Mouse (Mus musculus) intestine, embryonic 16.5 days (tissue): ENCODE results near the gene Abhd11. TPM values are rescaled to one million over a fixed set of nuclear protein-coding genes. Genes with fewer than 3 reads are reported as not detected.
A peak's percentile ranks its signal among the peaks of the same experiment; 100 is the strongest.

Source experiments
- ATAC-seq: fragments of 200-750 bp; cut with Nextera tagmentation; 2 replicates; pipeline ENCODE4 v1.8.0; 2017; ENCODE audit warnings: moderate TSS enrichment, moderate library complexity
- H3K27ac ChIP-seq: fragments of 300-500 bp; sonication (generic); 2 replicates; pipeline ENCODE4 v1.5.1; 2014; ENCODE audit warnings: mild to moderate bottlenecking, low read length
- H3K27me3 ChIP-seq: fragments of 300-500 bp; sonication (generic); replicated peaks from 2 replicates; pipeline ENCODE4 v1.6.1; 2014; ENCODE audit warnings: low read length, control low read depth, mixed read lengths; ENCODE audit not compliant: control insufficient read depth, insufficient read depth
- H3K36me3 ChIP-seq: fragments of 300-500 bp; sonication (generic); 2 replicates; pipeline ENCODE4 v1.6.1; 2014; ENCODE audit warnings: low read length, control low read depth; ENCODE audit not compliant: control insufficient read depth, insufficient read depth
- H3K4me1 ChIP-seq: fragments of 300-500 bp; sonication (generic); 2 replicates; pipeline ENCODE4 v1.6.1; 2014; ENCODE audit warnings: low read length, control low read depth, mixed read lengths; ENCODE audit not compliant: control insufficient read depth, insufficient read depth
- H3K4me2 ChIP-seq: fragments of 300-500 bp; sonication (generic); 2 replicates; pipeline ENCODE4 v1.6.1; 2014; ENCODE audit warnings: low read depth, low read length, control low read depth
- H3K4me3 ChIP-seq: fragments of 300-500 bp; sonication (generic); 2 replicates; pipeline ENCODE4 v1.5.1; 2014; ENCODE audit warnings: mild to moderate bottlenecking, low read length
- H3K9ac ChIP-seq: fragments of 300-500 bp; sonication (generic); 2 replicates; pipeline ENCODE4 v1.6.1; 2014; ENCODE audit warnings: low read depth, low read length
- H3K9me3 ChIP-seq: fragments of 300-500 bp; sonication (generic); 2 replicates; pipeline ENCODE4 v1.6.1; 2016; ENCODE audit warnings: low read length, control low read depth; ENCODE audit not compliant: control insufficient read depth
- WGBS: fragments of 180-500 bp; shearing (Covaris S2); extraction: QIAGEN DNeasy Blood & Tissue Kit; methylation state at CpG from one replicate; pipeline ENCODE4 v1.1.7; 2014; 5-methylcytosine and 5-hydroxymethylcytosine counted together
- polyA plus RNA-seq: library from polyadenylated mRNA; unstranded; fragments of >200 nt; fragmentation: Nextera tagmentation; extraction: Ambion mirVana; gene quantifications from 2 replicates; pipeline ENCODE4 v1.2.1, GENCODE M21; 2015

Gene Abhd11
- polyA plus RNA-seq, 1 experiment from 2014 or later = 106 TPM

- peak; percentile 49 for ATAC-seq
- 54% methylated on average over 16 of the region's 16 CpGs for WGBS
Measured at GRCm38 (mm10) chr5:135000751-135001150, 8.2 kb upstream of the Abhd11 start.

GRCm38 (mm10) chr5:135001309-135001708, 7.6 kb upstream of the Abhd11 start:
- no peaks in the 10 kb centered on the region for H3K36me3 ChIP-seq
- peak; percentile 95 for ATAC-seq

More at GRCm38 (mm10) chr5:135000751-135001150, 8.2 kb upstream of the Abhd11 start:
- Histone ChIP-seq H3K27ac (peak overlapping the region; percentile 84), H3K9me3 (no peaks in the 10 kb centered on the region), H3K4me3 (no peak overlapping the region), H3K9ac (no peak overlapping the region), H3K36me3 (no peaks in the 10 kb centered on the region), H3K4me1 (peaks cover 14% of the 10 kb centered on the region), H3K27me3 (no peaks in the 10 kb centered on the region), H3K4me2 (peak overlapping the region; percentile 32; the same call in 1 of the 2 replicates)

GRCm38 (mm10) chr5:135002151-135002550, 6.8 kb upstream of the Abhd11 start:
- no peak overlapping the region for H3K9ac ChIP-seq
- peaks cover 14% of the 10 kb centered on the region for H3K4me1 ChIP-seq
- WGBS = 50% methylated on average over 5 of the region's 5 CpGs
- peak; percentile 30 for ATAC-seq
- no peak overlapping the region for H3K4me2 ChIP-seq
- H3K36me3 ChIP-seq = no peaks in the 10 kb centered on the region
- peak overlapping the region; percentile 83 for H3K27ac ChIP-seq
- no peaks in the 10 kb centered on the region for H3K27me3 ChIP-seq
- H3K4me3 ChIP-seq = no peak overlapping the region
- H3K9me3 ChIP-seq = no peaks in the 10 kb centered on the region

More at GRCm38 (mm10) chr5:135001309-135001708, 7.6 kb upstream of the Abhd11 start:
- H3K4me2 ChIP-seq = peak overlapping the region; percentile 37
- H3K4me1 ChIP-seq = peaks cover 14% of the 10 kb centered on the region
- no peaks in the 10 kb centered on the region for H3K27me3 ChIP-seq
- WGBS = 1% methylated on average over 14 of the region's 14 CpGs
- no peak overlapping the region for H3K4me3 ChIP-seq
- no peaks in the 10 kb centered on the region for H3K9me3 ChIP-seq
- H3K9ac ChIP-seq = 0 out of 2 replicates have a peak overlapping the region, but pooled peaks have one; percentile 29
- H3K27ac ChIP-seq = peak overlapping the region; percentile 84

GRCm38 (mm10) chr5:135007802-135008571, 965 bp upstream of the Abhd11 start:
- Histone ChIP-seq H3K9ac (peak overlapping the region; percentile 77), H3K27ac (peak overlapping the region; percentile 98), H3K4me2 (peak overlapping the region; percentile 75), H3K4me1 (peaks cover 34% of the 10 kb centered on the region), H3K9me3 (no peaks in the 10 kb centered on the region), H3K27me3 (no peaks in the 10 kb centered on the region), H3K36me3 (peaks cover 3% of the 10 kb centered on the region; the same call in 1 of the 2 replicates), H3K4me3 (peak overlapping the region; percentile 68)
- ATAC-seq = no peak
- WGBS = 30% methylated on average over 16 of the region's 16 CpGs

GRCm38 (mm10) chr5:135009590-135010319, 803 bp downstream of the Abhd11 start:
- WGBS = under 1% methylated on average over 36 of the region's 37 CpGs
- Histone ChIP-seq H3K27ac (peak overlapping the region; percentile 93), H3K4me1 (peaks cover 34% of the 10 kb centered on the region), H3K36me3 (peaks cover 3% of the 10 kb centered on the region; the same call in 1 of the 2 replicates), H3K9ac (peak overlapping the region; percentile 80), H3K9me3 (no peaks in the 10 kb centered on the region), H3K4me3 (peak overlapping the region; percentile 68), H3K27me3 (no peaks in the 10 kb centered on the region), H3K4me2 (peak overlapping the region; percentile 50)
- ATAC-seq = peak; percentile 75

GRCm38 (mm10) chr5:135010320-135010709, 1.4 kb downstream of the Abhd11 start:
- no peak for ATAC-seq
- Histone ChIP-seq H3K36me3 (peaks cover 3% of the 10 kb centered on the region; the same call in 1 of the 2 replicates), H3K4me1 (peaks cover 34% of the 10 kb centered on the region), H3K9ac (peak overlapping the region; percentile 80), H3K4me3 (peak overlapping the region; percentile 68), H3K27ac (peak overlapping the region; percentile 93), H3K9me3 (no peaks in the 10 kb centered on the region), H3K27me3 (no peaks in the 10 kb centered on the region), H3K4me2 (peak overlapping the region; percentile 50)
- WGBS = 47% methylated on average over 7 of the region's 7 CpGs

- Histone ChIP-seq H3K4me2 (peak overlapping the region; percentile 50), H3K4me3 (peak overlapping the region; percentile 68), H3K9ac (peak overlapping the region; percentile 80), H3K27me3 (no peaks in the 10 kb centered on the region), H3K9me3 (no peaks in the 10 kb centered on the region), H3K36me3 (peaks cover 3% of the 10 kb centered on the region; the same call in 1 of the 2 replicates), H3K27ac (0 out of 2 replicates have a peak overlapping the region, but pooled peaks have one; percentile 8), H3K4me1 (peaks cover 34% of the 10 kb centered on the region)
- no peak for ATAC-seq
- WGBS = 86% methylated on average over 25 of the region's 25 CpGs
Measured at GRCm38 (mm10) chr5:135010841-135011743, 2.1 kb downstream of the Abhd11 start.

GRCm38 (mm10) chr5:135011809-135012613, 3.1 kb downstream of the Abhd11 start:
- H3K27ac ChIP-seq = peak overlapping the region; percentile 94
- 30% methylated on average over 26 of the region's 26 CpGs for WGBS
- H3K36me3 ChIP-seq = peaks cover 3% of the 10 kb centered on the region; the same call in 1 of the 2 replicates
- no peak for ATAC-seq
- no peaks in the 10 kb centered on the region for H3K27me3 ChIP-seq
- H3K4me2 ChIP-seq = peak overlapping the region; percentile 50
- peaks cover 34% of the 10 kb centered on the region for H3K4me1 ChIP-seq
- H3K9me3 ChIP-seq = no peaks in the 10 kb centered on the region
- H3K4me3 ChIP-seq = peak overlapping the region; percentile 42
- peak overlapping the region; percentile 80 for H3K9ac ChIP-seq
